Mouse (Mus musculus) embryo, embryonic 11.5 days (tissue): ENCODE measurements at regions not wholly inside any gene's neighbourhood (a gene's known extent, or its start where the extent isn't known, plus 50 kb on each side); places are given as distances from the start of the nearest gene placed in this dataset.
"Not testable (repeated sequence)": the region's sequence is repeated elsewhere in the genome, so short reads cannot be mapped to it uniquely, and the experiment has no call there.

Experiments
- DNase-seq: peaks from one replicate; pipeline ENCODE4 v3.0.0-alpha.2; 2012; ENCODE audit warnings: low read depth, low spot score

DNA sequence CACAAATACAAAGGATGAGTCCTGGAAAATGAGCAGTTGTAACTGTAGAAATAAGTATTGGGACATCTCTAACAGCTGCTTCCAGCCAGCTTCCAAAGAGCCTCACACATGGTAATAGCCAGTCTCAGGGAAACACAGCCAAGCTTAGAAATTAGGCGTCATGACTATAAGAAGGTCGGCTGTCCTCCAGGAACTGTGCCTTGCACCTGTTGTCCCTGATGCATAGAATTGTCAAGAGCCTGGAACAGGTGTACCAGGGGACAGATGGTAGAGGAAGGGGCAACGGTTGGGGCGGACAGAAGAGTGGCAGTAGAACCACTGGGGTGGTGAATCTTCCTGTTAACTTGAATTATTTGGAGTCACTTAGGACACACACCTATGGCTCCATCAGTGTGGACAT, 162.1 kb downstream of the Trib2 start:
- DNase-seq = no peak

DNA sequence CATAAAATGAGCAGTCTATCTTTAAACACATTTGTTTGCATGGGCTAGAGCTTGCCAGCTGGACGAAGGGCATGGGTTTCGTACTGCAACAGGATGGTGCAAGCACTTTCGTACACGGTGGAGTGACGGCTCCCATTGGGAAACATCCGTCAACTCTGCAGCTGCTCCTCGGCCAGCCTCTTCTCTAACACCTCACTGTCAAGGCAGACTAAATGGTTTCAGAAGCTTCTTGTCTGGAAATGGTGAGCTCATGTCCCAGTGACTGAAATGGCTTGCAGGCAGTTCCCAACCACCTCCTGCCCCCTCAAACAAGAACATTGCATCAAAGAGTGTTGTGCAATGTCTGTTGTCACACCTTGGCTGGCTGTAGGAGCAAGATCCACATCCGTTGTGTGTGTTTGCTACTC, 163.4 kb downstream of the Trib2 start:
- no peak for DNase-seq

DNA sequence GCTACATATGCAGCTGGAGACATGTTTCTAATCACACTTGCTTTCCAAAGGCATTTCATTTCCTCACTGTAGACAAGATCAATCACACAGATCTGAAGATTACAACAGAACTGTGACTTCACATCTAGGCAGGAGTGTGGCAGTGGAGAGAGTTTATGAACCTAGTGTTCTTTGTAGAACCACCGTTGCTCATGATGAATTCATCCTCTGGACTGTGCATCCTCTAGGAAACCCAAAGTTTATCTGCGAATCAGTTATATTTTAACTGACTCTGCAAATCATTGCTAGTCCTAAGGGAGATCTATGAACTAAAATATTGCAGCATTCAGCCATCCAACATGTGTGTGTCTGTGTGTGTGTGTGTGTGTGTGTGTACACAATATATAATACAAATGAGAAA, 165.4 kb downstream of the Trib2 start:
- DNase-seq = no peak

DNA sequence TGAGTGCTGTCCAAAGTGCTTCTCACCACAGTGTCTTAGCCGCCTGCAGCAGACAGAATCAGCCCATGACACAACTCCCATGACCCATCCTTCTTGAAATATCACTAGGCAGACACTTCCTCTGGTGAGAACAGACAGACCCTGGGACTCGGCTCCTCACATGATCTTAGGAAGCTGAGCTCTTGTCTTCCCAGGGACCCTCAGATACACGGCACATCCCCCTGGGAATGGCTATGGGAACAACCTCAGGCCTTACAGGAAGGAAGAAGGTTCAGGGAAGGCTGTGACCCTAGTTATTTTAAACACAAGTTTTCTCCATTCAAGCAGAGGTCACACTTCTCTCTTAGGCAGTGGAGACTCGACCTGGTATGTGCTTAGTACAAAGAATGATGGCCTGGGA, 166.8 kb downstream of the Trib2 start:
- no peak for DNase-seq

DNA sequence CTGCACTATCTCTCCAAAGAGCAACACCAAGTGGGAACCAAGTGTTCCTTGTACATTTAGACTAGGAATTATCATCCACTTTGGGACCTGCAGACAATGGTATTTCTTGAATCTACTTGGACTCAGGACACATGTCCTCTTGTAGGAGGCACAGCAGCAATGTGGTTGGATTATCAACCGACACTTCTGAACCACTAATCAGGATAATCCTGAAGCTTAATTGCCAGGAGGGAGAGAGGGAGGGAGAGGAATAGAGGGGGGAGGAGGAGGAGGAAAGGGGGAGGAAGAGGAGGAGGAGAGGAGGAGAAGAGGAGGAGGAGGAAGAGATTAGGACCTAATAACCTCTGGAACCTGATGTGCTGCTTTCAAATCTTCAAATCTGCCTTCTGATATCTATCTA, 167.5 kb downstream of the Trib2 start:
- no peak for DNase-seq

DNA sequence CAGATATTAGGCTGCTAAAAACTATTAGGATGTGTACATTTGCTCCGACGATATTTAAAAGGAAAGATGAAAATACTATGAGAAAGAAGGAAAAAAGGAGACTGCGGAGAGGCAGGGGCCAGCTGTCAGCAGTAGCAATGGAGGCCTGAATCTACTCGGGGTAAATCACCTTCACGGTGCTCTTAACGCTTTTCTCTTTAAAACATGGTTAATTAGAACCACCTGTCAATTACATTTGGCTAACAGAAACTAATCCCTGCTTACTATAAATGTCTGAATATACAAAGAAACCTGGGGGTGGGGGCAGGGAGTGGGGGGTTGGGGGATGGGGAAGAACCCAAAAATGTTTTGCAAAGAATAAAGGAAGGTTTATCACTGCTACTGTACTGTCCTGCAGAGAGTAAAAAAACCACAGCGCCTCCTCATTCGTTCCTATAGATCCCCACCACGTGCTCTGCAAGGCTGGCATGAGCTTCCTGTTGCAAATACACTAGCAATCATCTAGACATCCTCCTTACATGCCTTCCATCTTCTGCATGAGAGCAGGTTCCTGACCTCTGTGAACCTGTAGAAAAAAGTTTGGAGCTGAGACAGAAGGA, 172.5 kb downstream of the Trib2 start:
- no peak for DNase-seq

DNA sequence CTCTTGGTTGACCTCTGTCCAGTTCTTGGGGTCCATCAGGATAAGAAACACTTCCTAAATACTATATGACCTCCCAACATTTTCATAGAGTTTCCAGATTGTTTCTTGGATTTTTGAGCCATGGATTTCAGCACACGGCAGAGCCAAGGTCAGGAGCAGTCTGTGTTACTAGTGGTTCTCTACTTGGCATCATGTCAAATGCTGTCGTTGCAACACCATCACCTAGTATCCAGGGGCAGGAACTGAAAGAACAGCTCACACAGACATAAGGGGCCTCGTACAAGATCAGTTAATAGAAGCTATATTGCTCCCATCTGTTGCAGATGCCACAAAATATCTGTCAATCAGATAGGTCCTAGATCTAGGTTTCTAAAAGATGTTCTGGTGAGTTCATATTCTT, 173.1 kb downstream of the Trib2 start:
- DNase-seq = no peak

DNA sequence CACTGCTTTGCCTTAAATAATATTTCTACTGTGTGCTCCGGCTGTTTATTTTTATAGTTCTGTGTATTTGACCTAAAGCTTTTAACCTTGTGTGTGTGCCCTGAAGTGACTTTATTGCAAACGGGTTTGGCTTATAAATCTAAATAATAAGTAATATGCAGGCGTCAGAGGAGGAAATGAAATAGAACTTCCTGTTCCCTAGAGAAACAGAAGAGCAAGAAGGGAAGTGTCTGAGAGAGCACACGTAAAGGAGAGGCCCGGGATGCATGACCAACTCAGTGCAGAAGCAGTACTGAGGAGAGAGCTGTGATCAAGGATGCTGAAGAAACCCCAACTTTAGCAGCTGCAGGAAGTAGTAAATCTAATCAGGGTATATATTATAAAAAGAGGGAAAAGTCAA, 176.4 kb downstream of the Trib2 start:
- no peak for DNase-seq

DNA sequence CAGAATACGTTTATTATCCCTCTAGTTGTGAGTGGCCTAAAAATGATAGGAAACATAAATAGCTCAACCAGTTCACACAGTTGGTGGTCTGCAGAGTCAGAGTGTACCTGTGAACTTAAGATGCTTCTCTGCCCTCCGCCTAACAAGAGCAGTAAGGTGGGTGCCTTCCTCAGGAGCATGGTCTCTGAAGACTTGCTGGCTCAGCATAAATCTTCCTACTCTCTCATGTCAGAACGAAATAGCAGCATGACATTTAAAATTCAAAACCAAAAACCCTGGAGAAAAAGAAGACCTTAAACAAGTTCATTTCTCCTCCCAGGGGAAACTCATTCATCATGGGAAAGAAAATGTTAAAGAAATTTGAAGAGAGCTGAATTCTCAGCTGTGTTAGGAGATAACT, 186.8 kb downstream of the Trib2 start:
- DNase-seq = no peak

DNA sequence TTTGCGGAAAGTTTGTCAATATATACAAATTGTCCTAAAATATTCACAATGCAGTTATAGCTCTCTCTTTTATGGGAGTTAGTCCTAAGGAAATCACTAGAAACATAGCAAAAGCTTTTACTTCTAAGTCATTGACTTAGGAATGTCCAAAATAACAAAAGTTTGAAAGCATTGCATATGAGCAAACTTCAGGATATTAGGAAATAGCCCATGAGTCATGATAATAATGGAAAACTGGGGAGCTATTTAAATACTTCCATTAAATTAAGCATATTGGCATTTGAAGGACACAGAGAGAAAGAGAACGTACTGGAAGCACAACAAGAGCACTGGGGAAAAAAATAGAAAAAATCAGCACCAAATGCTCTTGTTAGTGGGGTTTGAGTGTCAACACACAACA, 197.2 kb downstream of the Trib2 start:
- DNase-seq = no peak

DNA sequence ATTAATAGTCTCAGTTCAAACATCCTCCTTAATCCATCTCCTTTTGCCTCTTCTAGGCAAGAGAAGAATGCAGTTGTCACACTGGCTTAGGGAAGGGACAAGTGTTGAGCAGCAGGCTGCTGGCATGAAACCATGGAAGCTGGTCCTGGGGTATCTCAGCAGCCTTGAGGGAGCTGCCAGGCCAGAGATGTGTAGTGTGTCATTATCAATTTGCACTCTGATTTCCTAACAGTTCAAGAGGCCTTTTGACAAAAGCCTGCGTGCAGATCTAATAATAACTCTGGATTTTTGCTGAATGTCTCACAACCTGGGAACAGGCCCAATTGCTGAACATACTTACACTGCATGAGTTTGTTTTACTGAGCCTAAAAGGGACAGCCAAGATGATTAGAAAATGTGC, 199.4 kb downstream of the Trib2 start:
- DNase-seq = no peak

DNA sequence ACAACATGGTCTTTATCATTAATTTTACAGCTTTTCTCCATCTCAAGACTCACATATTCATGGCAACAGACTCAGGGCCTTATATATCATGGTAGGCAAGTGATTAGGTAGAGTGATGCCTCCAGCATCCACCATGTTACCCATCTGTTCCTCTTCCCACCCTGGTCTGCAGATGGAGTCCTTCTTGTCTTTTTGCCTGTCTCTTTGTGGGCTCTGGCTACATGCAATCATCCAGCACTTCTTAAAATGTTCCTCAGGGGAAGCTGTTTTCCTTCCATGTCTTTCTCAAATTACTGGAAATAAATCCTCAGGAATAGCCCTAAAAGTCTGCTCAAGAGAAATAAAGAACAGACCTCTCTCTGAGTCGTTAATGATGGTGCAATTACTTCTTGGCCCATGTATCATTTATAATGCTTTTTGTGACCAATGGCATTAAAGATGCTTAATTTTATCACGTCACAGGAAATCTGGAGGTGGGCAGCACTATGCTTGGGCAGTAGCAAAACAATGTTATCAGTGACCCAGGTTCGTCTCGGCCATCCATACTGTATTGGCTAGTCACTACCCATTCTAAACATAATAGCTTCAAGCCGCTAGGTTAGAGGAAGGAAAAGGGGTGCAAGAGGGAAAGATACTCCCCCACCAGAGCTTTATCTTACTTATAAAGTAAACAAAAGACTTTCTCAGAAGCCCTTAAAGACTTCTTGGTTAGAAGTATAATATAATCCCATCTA, 204.7 kb downstream of the Trib2 start:
- no peak for DNase-seq

DNA sequence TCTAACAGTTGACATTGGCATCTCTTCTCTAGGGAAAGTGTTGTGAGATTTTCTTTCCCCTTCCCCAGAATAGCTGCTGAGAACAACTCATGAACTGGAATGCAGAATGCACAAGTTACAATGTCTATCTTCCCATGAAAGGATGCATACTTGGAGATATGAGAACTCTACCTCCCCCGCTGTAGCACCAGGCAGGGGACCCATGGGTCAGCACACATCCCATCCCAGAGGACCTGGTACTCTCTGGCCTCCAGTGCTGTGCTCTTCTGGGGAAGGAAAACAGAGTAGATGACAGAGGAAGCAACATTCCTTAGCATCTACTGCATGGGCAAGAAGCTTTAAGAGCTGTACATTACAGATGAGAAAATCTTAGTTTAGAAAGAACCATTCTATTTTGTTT, 209.6 kb downstream of the Trib2 start:
- DNase-seq = no peak

DNA sequence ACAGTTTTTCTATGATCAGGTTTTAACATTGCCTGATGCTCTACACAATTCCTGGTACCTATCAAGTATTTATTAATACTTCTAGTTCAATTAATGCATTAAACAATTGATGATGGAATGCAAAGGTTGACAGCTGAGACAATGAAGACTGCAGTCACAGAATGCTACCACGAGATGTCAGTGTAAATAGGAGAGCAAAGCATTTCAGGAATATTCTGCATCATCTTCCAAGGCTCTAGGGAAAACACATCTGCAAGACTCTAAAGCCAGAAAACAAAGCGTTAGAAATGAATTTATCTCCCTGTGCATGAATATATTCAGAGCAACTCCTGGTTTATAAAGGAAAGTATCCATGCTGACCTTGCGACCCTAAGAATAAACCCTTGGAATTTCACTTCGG, 210.6 kb downstream of the Trib2 start:
- DNase-seq = no peak

DNA sequence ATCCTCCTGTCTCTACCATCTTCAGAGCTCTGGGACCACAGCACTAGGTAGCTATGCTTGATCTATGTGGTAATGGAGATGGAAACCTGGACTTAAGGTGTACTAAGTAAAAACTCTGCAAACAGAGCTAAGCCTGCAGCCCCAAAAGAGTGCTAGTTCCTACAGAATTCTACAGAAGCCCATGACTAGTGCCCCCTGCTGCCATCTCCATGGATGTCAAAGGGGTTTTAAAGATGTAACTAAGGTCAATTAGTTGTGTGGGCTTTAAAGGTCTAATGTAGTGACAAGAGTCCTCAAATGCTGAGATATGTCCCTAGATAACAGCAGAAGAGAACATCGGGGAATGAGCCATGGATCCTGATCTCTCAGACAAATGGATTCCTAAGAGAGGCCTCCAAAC, 212.1 kb downstream of the Trib2 start:
- no peak for DNase-seq

DNA sequence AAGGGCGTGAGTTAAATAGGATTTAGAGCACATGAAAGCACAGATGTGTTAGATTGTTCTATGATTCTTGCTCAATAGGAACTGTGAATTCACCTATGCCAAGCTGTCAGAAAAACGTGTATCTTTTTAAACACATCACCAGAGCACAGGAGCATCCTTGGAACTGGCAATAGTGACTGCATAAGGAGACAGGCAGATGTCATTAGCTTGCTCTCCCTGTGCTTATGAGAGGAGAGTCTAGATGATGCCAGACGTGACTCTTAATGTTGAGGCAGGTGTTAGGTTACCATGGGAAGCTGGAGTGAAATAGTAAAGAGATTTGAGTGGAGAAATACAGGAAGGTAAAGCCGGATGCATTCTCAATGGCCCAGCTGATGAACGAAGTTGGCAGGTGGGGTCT, 212.8 kb downstream of the Trib2 start:
- no peak for DNase-seq

DNA sequence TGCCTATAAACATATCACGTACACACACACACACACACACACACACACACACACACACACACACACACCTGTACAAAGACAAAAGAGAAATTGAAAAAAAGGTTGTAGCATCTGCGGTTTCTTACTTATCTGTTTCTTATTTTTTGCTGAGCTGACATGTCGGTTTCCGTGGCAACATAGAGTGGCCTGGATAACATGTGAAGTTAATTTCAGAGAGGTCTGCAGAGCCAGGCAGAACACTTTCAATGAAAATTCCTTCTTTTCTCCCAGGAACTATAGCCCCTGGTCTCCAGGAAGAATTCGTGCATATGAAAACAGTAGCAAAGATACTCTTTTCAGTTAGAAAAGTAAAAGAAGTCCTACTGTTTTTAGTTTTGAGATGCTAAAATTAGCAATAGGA, 213.4 kb downstream of the Trib2 start:
- DNase-seq = peak; percentile 29

DNA sequence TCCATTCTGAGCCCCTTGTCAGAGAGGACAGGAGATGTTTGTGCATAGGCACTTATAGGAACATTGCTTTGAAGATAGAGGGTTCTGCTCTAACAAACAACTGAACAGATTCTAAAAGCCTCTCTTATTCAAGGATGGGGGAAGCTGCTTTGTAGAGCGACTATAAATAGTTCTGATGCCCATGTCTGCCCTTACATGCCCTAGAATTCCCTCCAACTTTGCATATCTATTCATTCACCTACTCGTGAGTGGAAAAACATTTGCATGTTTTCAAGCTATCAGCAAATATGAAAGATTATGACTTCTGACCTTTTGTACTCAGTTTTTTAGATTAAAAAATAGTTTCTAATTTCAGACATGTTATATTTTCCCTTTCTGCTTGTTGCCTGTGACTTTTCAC, 222.0 kb downstream of the Trib2 start:
- no peak for DNase-seq

DNA sequence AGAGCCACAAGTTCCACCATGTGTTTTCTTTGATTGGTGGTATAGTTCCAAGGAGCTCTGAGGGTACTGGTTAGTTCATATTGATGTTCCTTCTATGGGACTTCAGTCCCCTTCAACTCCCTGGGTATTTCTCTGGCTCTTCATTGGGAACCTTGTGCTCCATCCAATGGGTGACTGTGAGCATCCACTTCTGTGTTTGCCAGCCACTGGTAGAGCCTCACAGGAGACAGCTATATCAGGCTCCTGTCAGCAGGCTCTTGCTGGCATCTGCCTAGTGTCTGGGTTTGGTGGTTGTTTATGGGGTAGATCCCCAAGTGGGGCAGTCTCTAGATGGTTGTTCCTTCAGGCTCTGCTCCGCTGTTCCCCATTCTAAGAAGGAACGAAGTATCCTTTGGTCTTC, 228.9 kb downstream of the Trib2 start:
- DNase-seq = not testable (repeated sequence)

DNA sequence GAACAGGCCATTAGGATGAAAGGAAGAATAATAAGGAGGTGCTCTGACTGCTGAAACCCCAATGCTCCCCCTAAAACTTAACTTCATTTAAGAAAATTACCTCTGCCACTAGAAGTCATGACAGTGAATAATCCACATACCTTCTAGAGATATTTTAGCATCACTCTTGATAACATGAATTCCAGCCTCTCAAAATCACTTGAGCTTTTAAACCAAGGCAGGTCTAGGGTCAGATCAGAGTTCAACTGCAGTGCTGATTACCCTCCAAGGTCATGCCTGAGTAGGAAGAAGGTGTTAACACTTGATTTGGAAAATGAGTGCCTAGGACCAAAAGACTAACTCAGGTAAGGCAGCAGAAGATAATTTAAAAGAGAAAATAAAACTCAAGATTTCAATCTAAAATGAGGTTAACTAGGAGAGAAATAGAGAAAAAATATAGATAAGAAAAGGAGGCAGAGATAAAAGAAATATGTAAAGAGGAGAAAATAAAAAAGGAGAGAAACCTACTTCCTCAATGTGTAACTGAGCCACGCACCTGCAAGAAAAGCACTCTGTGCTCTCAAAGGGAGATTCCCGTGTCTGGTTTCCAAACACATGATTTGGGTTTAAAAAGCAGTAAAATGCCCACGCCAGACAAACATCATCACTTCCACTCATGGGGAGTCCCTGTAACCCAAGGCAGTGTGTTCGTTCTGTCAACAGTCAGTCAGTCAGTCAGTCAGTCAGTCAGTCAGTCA, 229.8 kb downstream of the Trib2 start:
- no peak for DNase-seq

DNA sequence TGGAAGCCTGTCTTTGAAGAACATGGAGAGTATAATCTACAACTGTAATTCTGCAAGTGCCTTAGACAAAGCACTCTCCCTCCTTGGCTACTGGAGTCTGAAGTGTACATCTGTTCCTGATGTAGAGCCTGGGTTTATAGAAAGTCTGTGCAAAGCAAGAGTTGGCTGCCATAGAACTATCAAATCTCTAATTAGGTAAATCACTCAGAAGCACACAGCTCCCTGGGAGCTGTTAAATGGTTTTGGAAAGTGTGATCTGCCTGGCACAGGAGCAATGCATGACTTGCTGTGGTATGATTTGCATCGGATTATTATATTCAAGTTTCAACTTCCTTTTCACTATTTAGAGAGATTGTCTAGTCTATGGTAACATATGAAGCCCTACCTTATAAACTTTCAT, 230.9 kb downstream of the Trib2 start:
- no peak for DNase-seq

DNA sequence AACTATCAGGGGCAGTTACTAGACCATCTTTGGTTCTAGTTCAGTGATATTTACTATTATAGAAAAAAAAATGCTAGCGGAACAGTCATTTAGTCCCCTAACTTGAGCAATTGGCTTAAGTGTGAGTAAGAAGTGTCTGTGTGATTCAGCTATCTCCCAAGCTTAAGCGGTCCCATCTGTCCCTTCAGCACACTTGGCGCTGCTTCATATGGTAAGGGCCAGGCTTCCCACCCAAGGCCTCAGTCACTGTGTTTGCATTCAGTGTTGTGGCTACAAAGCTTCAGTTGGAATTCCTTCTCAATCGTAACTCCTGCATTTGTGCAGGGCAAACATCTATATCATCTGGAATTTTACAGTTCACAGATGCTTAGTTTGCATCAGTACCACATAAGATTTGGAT, 232.0 kb downstream of the Trib2 start:
- DNase-seq = no peak

DNA sequence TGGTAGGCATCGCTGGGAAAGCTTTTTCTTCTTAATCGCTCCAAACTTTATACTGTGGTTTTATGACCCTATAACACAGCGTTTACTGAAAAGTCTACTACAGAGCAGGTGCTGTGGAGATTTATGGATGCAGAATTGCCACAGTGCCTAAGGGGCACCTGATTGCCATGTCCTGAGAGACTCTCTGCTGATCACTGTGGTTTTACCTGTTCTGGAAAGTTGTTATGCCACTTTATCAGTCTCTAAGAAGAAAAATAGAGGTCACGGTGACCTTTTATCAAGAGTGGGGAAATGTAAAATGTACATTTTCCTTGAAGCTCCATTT, 250.0 kb downstream of the Trib2 start:
- no peak for DNase-seq
